Mouse (Mus musculus): Measurements from ENCODE around the gene Plaur. TPM values are rescaled to one million over a fixed set of nuclear protein-coding genes. Genes with fewer than 3 reads are reported as not detected.
A peak's percentile ranks its signal among the peaks of the same experiment; 100 is the strongest.

Plaur gene
- polyA plus RNA-seq, 1 experiment from 2014 or later: 7.8 TPM

DNA sequence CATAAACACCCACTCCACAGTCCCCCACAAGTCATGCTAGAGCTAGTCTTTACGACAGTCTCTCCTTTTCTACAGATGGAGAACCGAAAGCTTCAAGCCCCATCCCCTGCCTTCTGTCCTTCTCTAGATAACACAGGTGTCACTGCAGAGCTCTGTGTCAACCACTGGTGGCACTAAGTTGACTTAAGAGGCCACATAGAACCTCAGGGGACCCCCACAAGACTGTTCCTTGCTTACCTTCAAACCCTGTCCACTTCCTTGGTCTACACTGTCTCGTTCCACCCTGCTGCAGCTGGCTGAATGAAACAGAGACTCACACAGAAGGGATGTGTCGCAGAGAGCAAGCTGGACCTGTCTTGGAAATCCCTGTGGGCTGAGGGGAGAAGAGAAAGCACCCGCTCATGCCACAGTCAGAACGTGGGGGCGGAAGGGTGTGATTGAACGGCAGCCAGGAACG, 10.4 kb upstream of the Plaur start, which contains the start of gene Irgc1:
Gene Irgc1 (minus strand): TSS at position 443 of the 457 bp plus-strand sequence.
- no peaks in the 10 kb centered on the region for H3K9me3 ChIP-seq (ENCODE audit: control insufficient read depth)
- no peak within 1 kb of the TSS for H3K27ac ChIP-seq (ENCODE audit: low read depth, low read length)
- no peak within 1 kb of the TSS for H3K4me3 ChIP-seq (ENCODE audit: low read depth, low read length)
- no peak for TF ChIP-seq CTCF (IDR thresholded peaks at IDR 0.05; ENCODE audit: low read depth)
- no peak within 1 kb of the TSS for H3K9ac ChIP-seq (ENCODE audit: low read depth, low read length)
- WGBS: 70% methylated on average over 9 of the region's 9 CpGs
- no peak for ATAC-seq
- H3K4me1 ChIP-seq (replicated peaks; ENCODE audit: control insufficient read depth, insufficient read depth, low read length): no peaks in the 10 kb centered on the region
- H3K27me3 ChIP-seq (replicated peaks; ENCODE audit: control insufficient read depth, insufficient read depth, low read length): no peaks in the 10 kb centered on the region
- no peaks in the 10 kb centered on the region for H3K36me3 ChIP-seq (ENCODE audit: control insufficient read depth, insufficient read depth)
- H3K4me2 ChIP-seq (replicated peaks; ENCODE audit: low read depth): no peak within 1 kb of the TSS

- 73% methylated on average over 2 of the region's 2 CpGs for WGBS
Observed at GRCm38 (mm10) chr7:24454199-24454598, 8.1 kb upstream of the Plaur start.

DNA sequence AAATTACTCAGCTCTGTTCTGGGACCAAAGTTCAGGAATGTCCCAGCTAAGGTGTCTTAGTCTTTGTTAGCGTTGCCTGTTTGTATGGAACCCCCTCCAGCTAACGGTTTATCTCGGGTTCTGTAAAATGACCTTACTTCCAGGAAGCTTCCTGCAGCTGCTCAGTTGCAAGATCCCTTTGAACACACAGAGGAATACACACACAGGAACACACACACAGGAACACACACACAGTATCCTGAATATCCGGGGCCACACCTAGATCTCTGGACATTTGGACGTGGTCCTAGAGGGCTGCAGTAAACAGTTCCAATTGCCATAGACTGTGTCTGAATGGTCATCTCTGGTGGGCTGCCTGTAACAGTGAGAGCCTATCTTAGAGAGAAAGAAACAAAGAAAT, 6.6 kb upstream of the Plaur start:
- Histone ChIP-seq H3K9ac (ENCODE audit: low read depth, low read length) (no peak overlapping the region), H3K27ac (ENCODE audit: low read depth, low read length) (no peak overlapping the region), H3K9me3 (ENCODE audit: control insufficient read depth) (no peaks in the 10 kb centered on the region), H3K27me3 (replicated peaks; ENCODE audit: control insufficient read depth, insufficient read depth, low read length) (no peaks in the 10 kb centered on the region), H3K4me3 (ENCODE audit: low read depth, low read length) (no peak overlapping the region), H3K36me3 (ENCODE audit: control insufficient read depth, insufficient read depth) (no peaks in the 10 kb centered on the region), H3K4me1 (replicated peaks; ENCODE audit: control insufficient read depth, insufficient read depth, low read length) (no peaks in the 10 kb centered on the region), H3K4me2 (replicated peaks; ENCODE audit: low read depth) (no peak overlapping the region)
- ATAC-seq: no peak
- TF ChIP-seq CTCF (IDR thresholded peaks at IDR 0.05; ENCODE audit: low read depth): no peak
- WGBS: 56% methylated on average over 5 of the region's 5 CpGs

More at GRCm38 (mm10) chr7:24454199-24454598, 8.1 kb upstream of the Plaur start:
- Histone ChIP-seq H3K4me1 (replicated peaks; ENCODE audit: control insufficient read depth, insufficient read depth, low read length) (no peaks in the 10 kb centered on the region), H3K4me3 (ENCODE audit: low read depth, low read length) (no peak overlapping the region), H3K9ac (ENCODE audit: low read depth, low read length) (no peak overlapping the region), H3K27ac (ENCODE audit: low read depth, low read length) (no peak overlapping the region), H3K27me3 (replicated peaks; ENCODE audit: control insufficient read depth, insufficient read depth, low read length) (no peaks in the 10 kb centered on the region), H3K9me3 (ENCODE audit: control insufficient read depth) (no peaks in the 10 kb centered on the region), H3K4me2 (replicated peaks; ENCODE audit: low read depth) (no peak overlapping the region), H3K36me3 (ENCODE audit: control insufficient read depth, insufficient read depth) (no peaks in the 10 kb centered on the region)
- TF ChIP-seq CTCF (IDR thresholded peaks at IDR 0.05; ENCODE audit: low read depth): no peak
- ATAC-seq: no peak

- Histone ChIP-seq H3K4me3 (ENCODE audit: low read depth, low read length) (no peak overlapping the region), H3K9ac (ENCODE audit: low read depth, low read length) (no peak overlapping the region), H3K4me1 (replicated peaks; ENCODE audit: control insufficient read depth, insufficient read depth, low read length) (peaks cover 4% of the 10 kb centered on the region; the same call in 1 of the 2 replicates), H3K36me3 (ENCODE audit: control insufficient read depth, insufficient read depth) (no peaks in the 10 kb centered on the region), H3K27ac (ENCODE audit: low read depth, low read length) (no peak overlapping the region), H3K27me3 (replicated peaks; ENCODE audit: control insufficient read depth, insufficient read depth, low read length) (no peaks in the 10 kb centered on the region), H3K9me3 (ENCODE audit: control insufficient read depth) (no peaks in the 10 kb centered on the region), H3K4me2 (replicated peaks; ENCODE audit: low read depth) (no peak overlapping the region)
- WGBS: 51% methylated on average over 10 of the region's 10 CpGs
- no peak for ATAC-seq
- no peak for TF ChIP-seq CTCF (IDR thresholded peaks at IDR 0.05; ENCODE audit: low read depth)
Observed at GRCm38 (mm10) chr7:24457726-24458370, 4.4 kb upstream of the Plaur start.

DNA sequence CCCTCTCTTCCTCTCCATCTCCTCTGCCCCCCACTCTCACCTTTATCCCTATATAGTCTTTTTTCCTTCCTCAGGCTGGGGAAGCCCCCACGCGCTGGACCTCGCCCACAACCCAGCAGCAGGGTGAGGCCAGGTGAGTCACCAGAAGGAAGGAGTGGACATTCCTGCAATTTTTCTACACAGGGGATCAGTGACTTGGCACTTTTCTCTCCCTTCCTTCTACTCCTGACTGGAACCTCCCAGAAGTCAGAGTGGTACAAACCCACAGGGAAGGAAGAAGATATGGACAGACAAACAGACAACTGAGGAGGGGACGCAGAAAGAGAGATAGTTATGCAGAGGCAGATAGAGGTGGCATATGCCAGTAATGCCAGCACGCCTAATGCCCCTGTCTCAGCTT, 2.8 kb upstream of the Plaur start:
- Histone ChIP-seq H3K4me2 (replicated peaks; ENCODE audit: low read depth) (no peak overlapping the region), H3K9me3 (ENCODE audit: control insufficient read depth) (no peaks in the 10 kb centered on the region), H3K9ac (ENCODE audit: low read depth, low read length) (no peak overlapping the region), H3K4me3 (ENCODE audit: low read depth, low read length) (no peak overlapping the region), H3K27me3 (replicated peaks; ENCODE audit: control insufficient read depth, insufficient read depth, low read length) (no peaks in the 10 kb centered on the region), H3K4me1 (replicated peaks; ENCODE audit: control insufficient read depth, insufficient read depth, low read length) (peaks cover 4% of the 10 kb centered on the region; the same call in 1 of the 2 replicates), H3K36me3 (ENCODE audit: control insufficient read depth, insufficient read depth) (no peaks in the 10 kb centered on the region), H3K27ac (ENCODE audit: low read depth, low read length) (peak overlapping the region; percentile 28; the same call in 1 of the 2 replicates)
- TF ChIP-seq CTCF (IDR thresholded peaks at IDR 0.05; ENCODE audit: low read depth): no peak
- ATAC-seq: peak; percentile 76
- WGBS: 47% methylated on average over 5 of the region's 5 CpGs

DNA sequence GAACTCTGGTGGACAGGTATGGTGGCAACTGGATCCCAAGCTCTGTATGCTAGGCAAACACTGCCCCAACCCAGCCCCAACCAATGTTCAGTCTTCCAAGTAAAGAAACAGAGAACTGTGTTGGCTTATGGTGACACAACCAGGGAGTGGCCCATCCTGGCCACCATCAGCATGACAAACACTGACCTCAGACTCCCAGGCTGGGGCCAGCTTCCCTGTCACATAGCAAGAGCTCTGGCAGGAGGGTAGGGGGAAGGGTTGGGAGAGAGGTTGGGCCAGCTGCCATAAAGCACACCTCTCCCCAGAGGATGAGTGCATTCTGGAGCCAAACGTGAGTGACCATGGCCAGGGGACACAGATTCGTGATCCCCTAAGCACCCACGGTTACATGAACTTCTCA, 2.4 kb upstream of the Plaur start:
- Histone ChIP-seq H3K4me3 (ENCODE audit: low read depth, low read length) (no peak overlapping the region), H3K27me3 (replicated peaks; ENCODE audit: control insufficient read depth, insufficient read depth, low read length) (no peaks in the 10 kb centered on the region), H3K9me3 (ENCODE audit: control insufficient read depth) (no peaks in the 10 kb centered on the region), H3K9ac (ENCODE audit: low read depth, low read length) (no peak overlapping the region), H3K27ac (ENCODE audit: low read depth, low read length) (peak overlapping the region; percentile 28; the same call in 1 of the 2 replicates), H3K36me3 (ENCODE audit: control insufficient read depth, insufficient read depth) (no peaks in the 10 kb centered on the region), H3K4me2 (replicated peaks; ENCODE audit: low read depth) (no peak overlapping the region), H3K4me1 (replicated peaks; ENCODE audit: control insufficient read depth, insufficient read depth, low read length) (peaks cover 4% of the 10 kb centered on the region; the same call in 1 of the 2 replicates)
- ATAC-seq: peak; percentile 75
- TF ChIP-seq CTCF (IDR thresholded peaks at IDR 0.05; ENCODE audit: low read depth): no peak
- 37% methylated on average over 3 of the region's 3 CpGs for WGBS

All from intestine, postnatal 0 days (tissue).